Mouse (Mus musculus) cortical plate, adult 2 months (tissue): Measurements from ENCODE around the gene Aloxe3. TPM values are rescaled to one million over a fixed set of nuclear protein-coding genes. Genes with fewer than 3 reads are reported as not detected.

Experiments
- H3K27ac ChIP-seq: fragments of 200-500 bp; 2 replicates; pipeline ENCODE4 v1.5.1; 2012; ENCODE audit warnings: low read length, control low read depth, inconsistent platforms; ENCODE audit not compliant: insufficient read depth
- H3K4me1 ChIP-seq: fragments of 200-500 bp; 2 replicates; pipeline ENCODE4 v1.6.1; 2011; ENCODE audit warnings: low read length; ENCODE audit not compliant: control insufficient read depth, insufficient read depth
- H3K4me3 ChIP-seq: fragments of 200-500 bp; 2 replicates; pipeline ENCODE4 v1.5.1; 2011; ENCODE audit warnings: mild to moderate bottlenecking, low read length, control low read depth; ENCODE audit not compliant: insufficient read depth
- CTCF ChIP-seq: fragments of 200-500 bp; IDR thresholded peaks from 2 replicates; pipeline ENCODE4 v1.5.1; 2011; ENCODE audit warnings: mild to moderate bottlenecking, control low read depth, low read length; ENCODE audit not compliant: insufficient read depth; ENCODE audit errors: extremely low read depth
- POLR2A ChIP-seq: fragments of 200-500 bp; IDR thresholded peaks from 2 replicates; pipeline ENCODE4 v1.6.1; 2011; ENCODE audit warnings: mild to moderate bottlenecking, low read length, control low read depth; ENCODE audit not compliant: insufficient read depth; ENCODE audit errors: extremely low read depth
- polyA plus RNA-seq: library from polyadenylated mRNA; depleted of rRNA; stranded (reverse); fragments of >200 nt; gene quantifications from 2 replicates; pipeline ENCODE4 v1.2.3, GENCODE M21; 2012

The Aloxe3 gene
- polyA plus RNA-seq, 1 experiment = 8.7 TPM

GRCm38 (mm10) chr11:69134622-69134968 lies 8.9 kb downstream of the Aloxe3 start:
- H3K4me1 ChIP-seq = no peaks in the 10 kb centered on the region
- no peak overlapping the region for H3K27ac ChIP-seq
- H3K4me3 ChIP-seq = peak overlapping the region; percentile 30; the same call in 1 of the 2 replicates
- no peak for TF ChIP-seq CTCF
- TF ChIP-seq POLR2A = no peak

- TF ChIP-seq CTCF (no peak), POLR2A (no peak)
- Histone ChIP-seq H3K4me1 (no peaks in the 10 kb centered on the region), H3K4me3 (no peak overlapping the region), H3K27ac (no peak overlapping the region)
Observed at GRCm38 (mm10) chr11:69135361-69135760, 9.7 kb downstream of the Aloxe3 start.

- no peak overlapping the region for H3K27ac ChIP-seq
- no peak for TF ChIP-seq POLR2A
- TF ChIP-seq CTCF = no peak
- H3K4me3 ChIP-seq = no peak overlapping the region
- no peaks in the 10 kb centered on the region for H3K4me1 ChIP-seq
Observed at GRCm38 (mm10) chr11:69147546-69147945, 21.9 kb downstream of the Aloxe3 start.

- no peak overlapping the region for H3K27ac ChIP-seq
- TF ChIP-seq POLR2A (no peak), CTCF (no peak)
- no peaks in the 10 kb centered on the region for H3K4me1 ChIP-seq
- H3K4me3 ChIP-seq = no peak overlapping the region
Observed at GRCm38 (mm10) chr11:69148451-69148960, 22.8 kb downstream of the Aloxe3 start.

DNA sequence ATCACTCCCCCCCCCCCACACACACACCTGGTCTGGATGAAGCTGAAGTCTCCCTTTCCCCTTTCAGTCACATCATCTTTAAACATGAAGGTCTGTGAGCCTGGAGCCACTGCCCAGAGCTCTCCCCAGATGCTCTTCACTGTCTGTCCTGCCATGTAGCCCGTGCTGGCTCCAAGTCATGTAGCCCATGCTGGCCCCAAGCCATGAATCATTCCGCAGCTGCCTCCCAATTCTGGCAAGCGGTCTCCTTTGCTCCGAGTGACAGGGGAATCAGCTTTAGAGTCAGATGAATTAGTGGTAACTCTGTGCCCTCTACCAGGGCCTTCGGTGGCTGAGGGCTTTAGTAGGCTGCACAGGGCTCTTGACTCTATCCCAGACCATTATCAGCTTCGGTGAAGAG lies 24.0 kb downstream of the Aloxe3 start:
- Histone ChIP-seq H3K27ac (no peak overlapping the region), H3K4me1 (no peaks in the 10 kb centered on the region; the same call in 1 of the 2 replicates), H3K4me3 (no peak overlapping the region)
- TF ChIP-seq POLR2A = no peak
- TF ChIP-seq CTCF = no peak

- Histone ChIP-seq H3K27ac (no peak overlapping the region), H3K4me3 (peak overlapping the region; percentile 9; the same call in 1 of the 2 replicates), H3K4me1 (no peaks in the 10 kb centered on the region; the same call in 1 of the 2 replicates)
- TF ChIP-seq CTCF (peak; percentile 60), POLR2A (no peak)
Observed at GRCm38 (mm10) chr11:69150444-69150843, 24.7 kb downstream of the Aloxe3 start.

DNA sequence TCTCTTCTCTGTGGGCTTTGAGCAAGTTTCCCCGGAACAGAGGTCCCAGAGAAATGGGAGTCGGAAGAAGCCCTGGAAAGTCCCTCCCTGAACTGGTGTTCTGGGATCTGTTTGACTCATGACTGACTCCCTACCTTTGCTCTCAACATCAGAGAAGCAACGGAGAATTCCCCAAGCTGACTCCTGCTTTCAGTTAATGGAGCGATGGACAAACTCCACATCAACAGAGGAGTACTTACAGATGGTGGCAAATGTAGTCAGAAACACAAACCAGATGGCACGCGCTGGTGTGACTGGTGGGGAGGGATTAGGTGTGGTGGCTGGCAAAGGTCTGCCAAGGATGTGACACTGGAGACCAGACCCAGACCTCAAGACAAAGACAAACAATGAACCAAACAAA lies 25.3 kb downstream of the Aloxe3 start:
- no peak for TF ChIP-seq CTCF
- TF ChIP-seq POLR2A = no peak
- Histone ChIP-seq H3K4me1 (no peaks in the 10 kb centered on the region; the same call in 1 of the 2 replicates), H3K4me3 (peak overlapping the region; percentile 9; the same call in 1 of the 2 replicates), H3K27ac (no peak overlapping the region)

DNA sequence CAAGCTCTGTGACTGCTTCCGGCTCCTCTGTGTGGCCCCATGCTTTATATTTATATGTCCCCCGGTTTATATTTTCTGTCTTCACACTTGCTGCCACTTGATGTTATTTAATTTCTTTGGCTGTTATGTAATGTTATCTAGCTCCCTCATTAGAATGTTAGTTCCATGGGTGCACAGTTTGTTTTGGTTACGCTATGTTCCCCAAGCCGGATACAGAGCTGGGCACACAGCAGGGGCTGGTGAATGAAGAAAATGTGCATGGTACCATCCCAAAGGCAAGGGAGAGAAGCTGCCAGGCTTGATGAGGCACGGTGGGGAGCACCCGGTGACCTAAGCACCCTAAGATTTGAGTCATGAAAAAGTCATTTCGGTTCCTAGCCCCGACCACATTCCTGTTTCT lies 28.1 kb downstream of the Aloxe3 start:
- TF ChIP-seq POLR2A (no peak), CTCF (no peak)
- no peak overlapping the region for H3K27ac ChIP-seq
- peaks cover 3% of the 10 kb centered on the region; the same call in 1 of the 2 replicates for H3K4me1 ChIP-seq
- no peak overlapping the region for H3K4me3 ChIP-seq

DNA sequence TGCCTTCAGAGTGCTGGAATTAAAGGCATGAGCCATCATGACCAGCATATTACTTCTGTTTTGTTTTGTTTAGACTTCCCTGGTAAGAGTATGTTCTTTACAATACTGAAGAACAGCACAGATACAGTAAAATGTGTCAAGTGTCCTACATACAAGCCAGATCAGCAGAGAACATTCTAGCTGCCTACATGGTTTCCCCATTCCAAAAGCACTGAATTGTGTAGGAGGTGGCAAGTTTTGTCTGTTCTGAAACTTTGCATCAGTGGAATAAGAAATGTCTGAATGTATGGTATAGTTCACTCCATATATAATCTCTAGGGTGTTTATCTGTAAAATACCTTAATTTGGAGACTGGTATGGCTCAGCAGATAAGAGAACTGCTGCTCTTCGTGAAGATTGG lies 29.7 kb downstream of the Aloxe3 start:
- Histone ChIP-seq H3K4me1 (peaks cover 3% of the 10 kb centered on the region; the same call in 1 of the 2 replicates), H3K4me3 (no peak overlapping the region), H3K27ac (no peak overlapping the region)
- no peak for TF ChIP-seq POLR2A
- no peak for TF ChIP-seq CTCF

DNA sequence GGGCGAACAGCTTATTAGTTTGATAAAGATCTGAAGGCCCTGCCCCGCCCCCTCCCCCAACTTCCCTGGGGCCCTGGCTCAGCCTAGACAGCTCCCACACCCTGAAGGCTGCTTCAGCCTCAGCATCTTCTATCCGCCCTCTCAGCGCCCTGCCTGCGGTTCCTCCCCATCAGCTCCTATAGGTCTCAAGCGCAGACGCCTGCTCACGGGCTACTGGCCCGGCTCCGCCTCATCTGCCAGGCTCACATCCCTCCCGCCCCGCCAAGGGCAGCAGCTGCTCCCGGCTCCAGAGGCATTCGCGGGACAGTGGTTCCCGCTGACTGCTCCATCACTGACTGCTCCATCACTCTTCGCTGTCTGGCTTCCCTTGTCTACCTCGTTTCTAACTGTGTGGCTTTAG lies 31.1 kb downstream of the Aloxe3 start, which contains the start of gene Alox12b:
TSS of gene Alox12b (plus strand) at position 190 of the 400 bp plus-strand sequence.
- Histone ChIP-seq H3K27ac (no peak within 1 kb of the TSS), H3K4me3 (peak within 1 kb of the TSS; percentile 21; the same call in 1 of the 2 replicates), H3K4me1 (peaks cover 3% of the 10 kb centered on the region; the same call in 1 of the 2 replicates)
- TF ChIP-seq POLR2A = no peak
- no peak for TF ChIP-seq CTCF
